Mouse (Mus musculus) heart, postnatal 0 days (tissue): Measurements from ENCODE around the gene Slc7a5.

Experiments
- CTCF ChIP-seq: IDR thresholded peaks from 2 replicates; pipeline ENCODE4 v1.5.1; 2016; ENCODE audit warnings: antibody characterized with exemption, control low read depth, low read depth
- EP300 ChIP-seq: IDR thresholded peaks from 2 replicates; pipeline ENCODE4 v1.6.1; 2016; ENCODE audit warnings: antibody characterized with exemption, low read depth

GRCm38 (mm10) chr8:121850436-121850820, 57.1 kb downstream of the Slc7a5 start:
- no peak for TF ChIP-seq CTCF
- no peak for TF ChIP-seq EP300
